Mouse (Mus musculus) layer of hippocampus, postnatal 10 days (tissue): ENCODE results near the gene Msi2. TPM values are rescaled to one million over a fixed set of nuclear protein-coding genes. Genes with fewer than 3 reads are reported as not detected.

ENCODE experiments used
- DNase-seq, 2 experiments: peaks; one replicate each; pipeline ENCODE4 v3.0.0; 2021; ENCODE audit warnings: low spot score in 2 of 2
- total RNA-seq, 2 experiments: library from RNA; stranded (reverse); gene quantifications; 2 replicates each; pipeline ENCODE4 v1.2.3; 2021

The Msi2 gene
- total RNA-seq, 2 experiments from 2014 or later = 97.4 to 97.6 TPM

DNA sequence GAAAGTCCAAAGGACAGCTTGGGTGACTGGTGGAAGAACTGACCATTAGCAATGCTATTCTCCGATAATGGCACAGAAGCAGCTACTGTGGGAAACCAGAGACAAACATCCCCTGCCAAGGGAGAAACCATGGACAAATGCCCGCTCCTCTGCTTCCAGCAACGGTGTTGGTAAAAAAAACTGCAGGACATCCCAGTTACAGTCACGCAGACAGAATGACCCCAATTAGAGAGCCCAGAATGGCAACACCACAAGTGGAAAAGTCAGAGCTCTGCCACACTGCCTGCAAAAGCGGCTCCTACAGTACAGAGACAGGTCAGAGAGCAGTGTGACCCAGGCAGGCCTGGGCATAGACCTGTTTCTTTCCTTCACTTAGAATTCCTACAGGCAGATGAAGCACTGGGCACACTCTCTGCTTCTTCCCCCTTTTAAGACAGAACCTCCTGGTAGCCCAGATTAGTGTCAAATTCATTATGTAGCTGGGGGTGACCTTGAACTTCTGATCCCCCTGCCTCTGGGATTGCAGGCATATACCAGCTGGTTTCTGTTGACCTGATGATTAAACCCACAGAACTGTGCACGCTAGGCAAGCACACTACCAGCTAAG is 79.3 kb downstream of the Msi2 start:
- no peak for DNase-seq

DNA sequence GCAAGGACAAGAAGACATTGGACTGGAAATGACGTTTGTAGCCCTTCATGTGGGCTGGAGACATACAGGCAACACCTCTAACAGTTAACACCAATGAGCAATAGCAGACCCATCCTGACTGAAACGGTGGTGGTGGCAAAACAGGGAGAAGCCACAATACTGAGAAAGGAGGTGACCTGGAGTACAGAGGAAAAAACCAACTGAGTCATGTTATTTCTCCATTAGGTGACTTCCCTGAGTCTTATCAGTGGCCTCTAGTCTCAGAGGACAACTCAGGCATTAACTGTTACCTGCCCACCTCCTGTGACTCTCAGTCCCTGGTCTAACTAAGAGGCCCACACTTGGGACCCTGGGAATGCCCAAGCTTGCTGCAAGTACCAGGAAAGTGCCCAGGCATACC is 80.1 kb downstream of the Msi2 start:
- no peak for DNase-seq

DNA sequence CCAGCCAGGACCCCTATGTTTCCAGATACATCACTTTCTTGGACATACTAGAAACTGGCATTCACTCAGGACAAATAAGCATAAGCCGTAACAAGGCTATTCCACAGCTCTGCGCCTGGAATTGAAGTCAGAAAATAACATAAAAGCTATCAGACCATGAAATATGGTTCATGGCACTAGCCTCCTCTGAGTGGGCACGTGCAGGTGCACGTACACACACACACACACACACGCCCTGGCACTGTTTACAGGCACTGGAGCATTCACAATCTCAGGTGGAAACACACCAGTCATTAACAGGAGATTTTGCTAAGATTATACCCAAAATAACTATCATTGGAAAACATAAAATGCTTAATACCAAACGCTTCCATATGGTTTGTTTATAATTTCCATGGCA is 81.4 kb downstream of the Msi2 start:
- no peak for DNase-seq

DNA sequence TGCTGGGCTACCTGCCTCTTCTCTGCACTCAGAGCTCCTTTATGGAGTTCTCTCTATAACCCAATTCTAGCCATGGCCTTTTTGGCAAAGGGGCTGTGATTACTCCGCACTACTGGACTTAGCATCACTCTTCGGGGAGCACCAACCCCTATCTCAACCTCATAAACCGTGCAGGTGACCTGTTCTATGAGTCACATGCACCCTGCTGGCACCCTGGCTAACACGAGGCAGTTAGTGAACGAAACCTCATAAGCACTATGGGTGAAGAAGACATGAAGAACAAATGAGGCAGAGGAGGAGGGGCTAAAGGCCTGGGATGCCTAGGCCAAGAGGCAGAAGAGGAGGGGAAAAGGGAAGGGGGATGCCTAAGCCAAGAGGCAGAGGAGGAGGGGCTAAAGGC is 82.0 kb downstream of the Msi2 start:
- no peak for DNase-seq

DNA sequence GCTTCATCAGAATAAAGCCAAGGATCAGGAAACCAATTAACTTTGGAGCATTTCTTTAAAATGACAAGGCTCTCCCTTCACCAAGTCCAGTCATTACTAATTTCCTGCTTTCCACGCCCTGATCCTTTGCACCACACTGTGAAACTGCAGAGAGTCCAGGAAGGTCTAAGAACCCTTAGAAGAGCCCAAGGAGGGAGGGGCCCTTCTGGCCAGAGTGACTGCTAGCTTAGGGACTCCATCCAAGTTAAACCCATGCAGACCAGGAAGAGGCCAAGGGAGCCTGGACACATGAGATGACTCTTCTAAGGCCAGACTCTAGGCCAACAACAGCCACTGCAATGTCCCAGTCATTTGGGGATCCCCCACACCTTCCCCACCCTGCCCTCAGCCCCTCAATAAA is 83.7 kb downstream of the Msi2 start:
- no peak for DNase-seq

DNA sequence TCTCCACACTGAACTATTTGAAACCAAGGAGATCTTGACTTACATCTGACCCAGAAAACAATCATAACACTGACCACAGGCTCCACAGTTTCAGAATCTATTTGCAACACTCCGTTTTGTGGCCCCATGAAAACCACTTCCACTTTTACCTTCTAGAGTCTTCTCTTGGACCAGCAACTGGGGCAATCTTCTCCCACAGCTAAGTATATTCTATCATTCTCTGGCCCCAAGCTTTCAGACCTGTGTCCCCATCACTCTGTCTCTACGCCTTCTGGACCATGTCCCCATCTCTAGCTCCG is 86.4 kb downstream of the Msi2 start:
- no peak for DNase-seq

DNA sequence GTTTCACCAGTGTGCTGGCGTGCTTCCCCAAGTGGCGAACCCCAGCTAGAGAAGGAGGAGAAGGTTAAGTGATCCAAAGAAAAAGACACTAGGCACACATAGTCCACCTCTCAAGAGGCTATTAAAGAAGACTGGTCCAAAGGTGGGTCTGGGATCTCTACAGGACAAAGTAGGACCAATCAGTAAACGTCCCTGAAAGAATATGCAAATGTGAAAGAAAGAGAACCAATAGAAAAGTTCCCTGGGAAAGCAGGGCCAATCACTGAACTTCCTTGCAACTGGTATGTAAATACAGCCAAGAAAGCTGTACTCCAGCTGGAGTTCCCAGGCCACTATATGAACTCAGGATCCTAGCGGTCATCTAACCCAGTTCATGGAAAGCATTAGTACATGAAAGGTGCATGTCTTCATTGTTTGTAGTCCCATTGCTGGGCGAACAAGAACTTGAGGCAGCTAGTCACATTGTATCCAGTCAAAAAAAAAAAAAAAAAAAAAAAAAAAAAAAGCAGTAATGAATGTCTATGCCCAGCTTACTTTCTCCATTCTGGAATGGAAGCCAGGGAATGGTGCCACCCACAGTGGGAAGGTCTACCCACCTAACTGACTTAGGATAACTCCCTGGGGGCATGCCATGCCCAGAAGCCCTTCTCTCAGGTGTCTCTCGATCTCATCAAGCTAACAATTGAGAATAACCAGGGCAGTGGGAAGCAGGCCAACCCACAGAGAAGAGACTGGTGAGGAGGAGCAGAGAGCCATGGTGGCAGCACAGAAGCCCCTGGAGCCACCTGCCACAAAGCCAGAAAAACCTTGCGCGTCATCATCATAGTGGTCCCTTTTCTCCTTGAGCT is 87.0 kb downstream of the Msi2 start:
- DNase-seq = no peak

DNA sequence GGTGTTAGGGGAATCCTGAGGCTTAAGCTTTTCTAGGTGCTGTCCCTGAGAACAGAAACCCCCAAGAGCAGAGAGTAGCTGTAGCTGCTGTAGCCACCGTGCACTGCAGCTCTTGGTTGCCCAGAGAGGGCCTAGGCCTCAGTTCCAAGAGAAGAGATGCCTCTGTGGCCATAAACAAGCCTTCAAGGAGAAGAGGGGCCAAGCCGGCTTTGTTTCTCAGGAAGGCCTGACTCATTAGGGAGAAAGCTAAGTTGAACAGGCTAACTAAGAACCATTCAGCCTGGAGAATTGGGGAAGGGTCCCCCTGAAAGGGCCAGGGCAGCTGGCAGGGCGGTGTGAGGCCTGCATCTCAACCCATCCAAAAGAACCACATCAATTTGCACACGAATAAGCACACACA is 88.7 kb downstream of the Msi2 start:
- DNase-seq = peak in 1 of 2 experiments; percentile 53

DNA sequence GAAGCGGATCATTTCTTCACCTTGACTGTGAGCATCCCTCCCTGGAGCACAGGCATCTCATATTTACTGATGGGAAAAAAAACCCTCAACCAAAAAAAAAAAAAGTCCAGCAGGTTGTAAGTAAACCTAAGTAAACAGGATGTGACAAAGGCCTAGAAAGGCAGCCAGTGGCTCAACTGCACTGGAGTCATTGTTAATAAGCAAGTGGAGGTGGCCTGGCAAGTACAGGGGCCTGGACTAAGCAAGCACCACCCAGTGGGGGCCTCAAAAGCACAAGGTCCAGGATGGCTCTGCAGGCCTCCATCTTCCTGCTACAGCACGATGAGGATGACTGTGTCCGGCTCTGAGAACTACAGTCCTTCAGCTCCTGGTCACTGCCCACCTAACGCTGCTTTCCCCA is 89.1 kb downstream of the Msi2 start:
- DNase-seq = no peak

DNA sequence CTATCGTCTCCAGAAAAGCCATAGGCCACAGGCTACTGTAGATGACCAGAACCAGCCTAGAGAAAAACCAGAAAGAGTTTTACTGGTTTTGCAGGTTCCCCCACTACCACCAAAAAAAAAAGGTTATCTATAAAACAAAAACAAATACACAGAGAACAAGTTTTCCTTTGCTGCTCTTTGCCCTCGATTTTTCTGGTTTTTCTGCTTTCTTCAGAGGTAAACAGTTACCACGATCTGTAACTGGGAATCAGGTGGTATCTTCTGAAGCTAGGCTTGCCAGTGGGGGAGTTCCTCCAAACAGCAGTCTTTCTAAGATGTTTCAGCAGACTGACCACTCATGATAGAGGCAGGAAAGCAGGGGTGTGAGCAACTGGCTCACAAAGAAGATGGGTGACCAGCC is 89.6 kb downstream of the Msi2 start:
- no peak for DNase-seq

DNA sequence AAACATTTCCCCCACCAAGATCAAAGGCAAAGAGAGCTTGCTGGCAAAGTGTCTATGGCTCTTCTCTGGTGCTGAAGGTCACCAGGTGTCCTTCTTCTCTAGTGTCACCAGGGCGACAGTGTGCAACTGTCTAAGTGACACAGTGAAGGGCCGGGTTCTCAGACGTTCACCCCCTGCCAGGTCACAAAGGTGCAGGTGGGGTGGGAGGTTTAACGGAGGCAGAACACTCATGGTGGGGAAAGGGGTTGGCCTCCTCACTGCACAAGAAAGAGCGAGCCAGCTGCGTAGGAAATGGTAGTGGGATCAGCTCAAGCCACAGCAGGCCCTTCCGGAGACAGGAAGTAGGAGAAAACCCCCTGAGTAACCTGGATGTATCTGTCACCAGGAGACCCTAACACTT is 91.0 kb downstream of the Msi2 start:
- DNase-seq = no peak

DNA sequence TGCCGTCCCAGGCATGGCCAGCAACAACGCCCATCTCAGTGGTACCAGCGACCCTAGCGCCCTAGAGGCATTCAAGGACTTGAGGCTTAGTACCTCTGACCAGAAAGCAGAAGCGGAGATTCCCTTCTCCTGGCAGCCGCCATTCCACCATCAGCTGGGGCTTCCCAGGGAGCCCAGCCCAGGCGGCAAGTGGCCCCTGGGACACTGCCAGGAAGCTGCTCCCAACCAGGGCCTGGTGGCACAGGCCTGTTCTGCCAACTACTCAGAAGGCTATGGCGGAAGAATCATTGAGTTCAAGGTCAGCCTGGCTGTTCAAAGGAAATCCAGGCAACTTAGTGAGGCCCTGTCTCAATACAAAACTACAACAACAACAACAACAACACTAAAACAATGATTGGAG is 91.7 kb downstream of the Msi2 start:
- no peak for DNase-seq

DNA sequence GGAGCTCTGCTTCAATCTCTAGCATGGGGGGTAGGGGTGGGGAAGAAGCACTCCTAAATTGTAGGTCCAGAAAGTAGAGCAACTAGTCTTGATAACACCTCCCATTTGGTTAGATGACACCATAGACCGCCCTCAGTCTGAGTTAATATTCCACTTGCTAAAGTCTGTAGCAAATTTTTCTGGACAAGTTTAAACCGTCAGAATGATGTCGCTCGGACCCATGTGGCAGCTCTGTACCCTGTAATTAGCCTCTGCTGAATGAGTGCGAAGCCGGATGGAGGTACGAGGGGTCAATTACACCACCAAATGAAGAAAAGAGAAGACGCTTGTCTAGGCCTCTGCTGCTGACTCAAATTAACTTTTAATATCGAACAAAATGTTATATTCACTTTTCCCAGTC is 92.3 kb downstream of the Msi2 start:
- no peak for DNase-seq

DNA sequence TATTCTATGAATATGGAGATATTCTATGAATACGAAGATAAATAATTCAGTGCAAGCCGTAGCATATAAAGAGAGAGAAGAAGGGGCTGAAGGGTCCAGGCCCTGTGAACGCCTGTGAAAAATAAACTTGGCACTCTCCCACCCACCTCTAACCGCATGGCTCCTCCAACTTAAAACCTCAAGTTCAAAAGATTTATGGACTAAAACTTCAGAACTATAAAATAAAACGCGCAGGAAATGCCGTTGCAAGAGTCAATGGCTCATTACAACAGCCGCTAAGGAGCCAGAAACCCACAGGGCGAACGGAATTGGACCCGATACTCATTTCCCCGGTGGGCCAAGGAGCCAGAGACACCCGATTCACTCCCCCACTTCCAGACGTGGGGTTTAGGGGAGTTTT is 93.2 kb downstream of the Msi2 start:
- DNase-seq = no peak

DNA sequence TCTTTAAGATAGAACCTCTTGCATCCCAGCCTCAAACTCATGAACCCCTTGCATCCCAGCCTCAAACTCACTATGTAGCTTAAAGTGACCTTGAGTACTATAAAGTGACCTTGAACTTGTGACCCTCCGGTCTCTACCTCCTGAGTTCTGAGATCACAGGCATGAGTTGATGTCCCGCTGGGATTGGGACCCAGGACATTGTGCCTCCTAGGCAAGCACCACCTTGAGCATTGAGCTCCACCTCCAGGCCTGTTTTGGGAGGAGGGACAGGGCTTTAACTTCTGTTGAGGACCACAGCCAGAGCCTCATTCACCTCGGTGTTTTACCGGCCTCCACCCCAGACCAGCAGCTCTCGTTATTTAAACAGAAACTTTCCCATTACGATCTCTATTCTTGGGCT is 93.7 kb downstream of the Msi2 start:
- no peak for DNase-seq

DNA sequence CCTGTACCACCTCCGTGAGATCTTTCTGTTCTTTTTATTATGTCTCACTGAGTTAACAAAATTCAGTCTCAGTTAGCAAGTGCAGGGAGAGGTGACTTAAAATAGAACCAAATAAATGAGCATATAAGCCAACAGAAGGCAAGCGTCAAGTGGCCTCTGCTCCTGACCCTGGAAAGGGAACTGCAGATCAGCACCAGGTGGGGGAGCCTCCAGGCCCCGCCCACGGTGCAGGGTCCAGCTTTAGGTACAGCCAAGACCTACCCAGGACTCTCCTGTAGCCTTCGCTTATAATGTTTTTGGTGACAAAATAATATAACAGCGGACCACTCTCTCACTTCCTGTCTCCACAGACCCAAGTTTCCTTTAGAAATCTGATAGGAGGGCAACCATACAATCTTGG is 94.6 kb downstream of the Msi2 start:
- DNase-seq = no peak

DNA sequence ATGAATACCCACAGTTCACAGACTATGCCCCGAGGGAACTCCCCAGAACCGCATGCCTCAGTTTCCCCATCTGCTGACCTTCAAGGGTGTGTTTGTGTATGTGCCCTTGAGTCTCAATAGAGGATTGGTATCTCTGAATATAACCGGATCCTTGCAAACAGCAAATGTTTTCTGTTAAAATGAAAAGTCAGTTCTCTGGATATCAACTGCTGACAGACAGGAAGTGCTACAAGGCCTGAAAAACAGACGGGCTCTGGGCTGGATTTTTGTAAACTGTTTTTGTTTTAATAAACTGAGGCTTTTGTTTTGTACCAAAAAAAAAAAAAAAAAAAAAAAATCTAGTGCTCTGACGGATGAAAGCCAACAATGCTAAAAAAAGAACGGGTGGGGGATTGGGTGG is 95.8 kb downstream of the Msi2 start:
- DNase-seq = no peak

DNA sequence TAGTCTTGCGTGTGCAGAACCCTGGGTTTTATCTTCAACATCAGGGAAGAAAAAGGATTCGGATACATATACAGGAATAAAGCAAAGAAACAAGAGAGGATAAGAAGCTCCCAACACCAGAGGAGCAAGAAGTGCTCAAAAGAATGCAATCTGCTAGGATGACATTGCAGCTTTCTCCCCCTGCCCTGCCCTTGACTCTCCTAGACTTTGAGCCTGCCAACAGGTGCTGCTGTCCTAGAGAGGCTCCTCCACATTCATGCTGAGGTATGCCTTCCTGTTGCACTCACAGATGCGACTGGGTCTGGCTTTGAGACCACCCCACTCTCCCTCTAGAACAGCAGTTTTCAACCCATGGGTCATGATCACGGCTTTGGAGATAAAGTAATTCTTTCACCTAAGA is 96.5 kb downstream of the Msi2 start:
- DNase-seq = no peak

DNA sequence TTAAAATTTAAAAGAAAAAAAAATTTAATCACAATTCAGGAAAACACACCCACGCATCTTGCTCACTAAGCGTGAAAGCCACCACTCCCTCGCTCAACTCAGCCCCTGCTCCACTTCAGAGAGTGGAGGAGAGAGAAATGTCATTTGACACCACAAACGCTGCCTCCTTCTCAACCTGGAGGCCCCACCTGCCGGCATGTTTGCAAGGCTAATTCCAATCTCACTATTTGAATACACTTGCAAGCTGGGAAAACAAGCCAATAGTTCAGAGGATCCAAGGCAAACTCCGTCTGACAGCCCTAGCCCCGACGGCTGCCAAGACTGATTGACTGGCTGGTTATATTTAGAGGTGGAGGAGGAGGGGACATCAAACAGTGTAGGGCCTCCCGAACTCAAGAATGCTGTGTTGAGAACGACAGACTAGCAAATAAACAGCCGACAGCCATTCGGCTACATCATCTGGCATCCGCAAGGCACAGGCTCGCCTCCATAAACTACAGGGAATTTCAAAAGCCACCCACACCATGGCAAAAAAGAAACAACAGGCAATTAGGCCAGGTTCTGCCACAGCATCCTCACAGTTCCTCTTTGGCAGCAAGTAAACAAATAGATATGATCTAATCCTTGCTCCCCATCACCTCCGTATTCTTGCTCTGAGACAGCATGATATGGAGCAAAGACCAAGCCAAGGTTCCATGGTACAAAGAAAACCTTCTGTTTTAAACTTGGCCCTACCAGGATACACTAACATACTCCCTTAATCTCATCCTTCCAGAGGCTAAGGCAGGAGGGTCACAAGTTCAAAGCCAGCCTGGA is 97.9 kb downstream of the Msi2 start:
- peak; percentile 39 to 59 for DNase-seq

DNA sequence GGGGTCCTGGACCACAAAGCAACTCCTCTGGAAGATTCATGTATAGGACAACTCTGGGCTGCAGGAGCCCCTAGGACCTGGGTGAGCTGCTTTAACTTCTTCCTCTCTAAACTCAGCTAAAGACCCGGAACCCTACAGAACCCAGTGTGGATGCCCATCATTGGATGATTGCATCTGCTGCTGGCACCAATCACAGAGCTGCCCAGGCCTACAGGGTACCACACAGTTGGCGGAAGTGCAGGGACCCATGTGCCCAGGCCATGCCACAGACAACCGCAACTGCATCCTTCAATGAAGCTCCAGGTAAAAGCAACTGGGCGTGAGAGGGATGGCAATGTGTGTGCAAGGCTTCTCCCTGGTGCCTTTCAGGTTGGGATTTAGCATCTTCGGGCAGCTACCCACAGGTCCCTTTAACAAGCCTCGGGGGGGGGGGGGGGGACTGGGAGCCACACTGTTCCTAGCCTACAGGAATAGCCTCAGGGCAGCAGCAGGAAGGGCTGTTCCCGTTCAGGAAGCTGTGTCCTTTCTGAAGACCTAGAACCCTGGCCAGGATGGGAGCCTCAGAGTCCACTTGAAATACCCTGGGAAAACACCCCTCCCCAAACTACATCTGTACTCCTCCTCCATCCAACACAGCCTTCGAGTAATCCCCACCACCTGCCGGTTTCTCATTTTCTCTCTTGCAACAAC is 98.7 kb downstream of the Msi2 start:
- DNase-seq = no peak

DNA sequence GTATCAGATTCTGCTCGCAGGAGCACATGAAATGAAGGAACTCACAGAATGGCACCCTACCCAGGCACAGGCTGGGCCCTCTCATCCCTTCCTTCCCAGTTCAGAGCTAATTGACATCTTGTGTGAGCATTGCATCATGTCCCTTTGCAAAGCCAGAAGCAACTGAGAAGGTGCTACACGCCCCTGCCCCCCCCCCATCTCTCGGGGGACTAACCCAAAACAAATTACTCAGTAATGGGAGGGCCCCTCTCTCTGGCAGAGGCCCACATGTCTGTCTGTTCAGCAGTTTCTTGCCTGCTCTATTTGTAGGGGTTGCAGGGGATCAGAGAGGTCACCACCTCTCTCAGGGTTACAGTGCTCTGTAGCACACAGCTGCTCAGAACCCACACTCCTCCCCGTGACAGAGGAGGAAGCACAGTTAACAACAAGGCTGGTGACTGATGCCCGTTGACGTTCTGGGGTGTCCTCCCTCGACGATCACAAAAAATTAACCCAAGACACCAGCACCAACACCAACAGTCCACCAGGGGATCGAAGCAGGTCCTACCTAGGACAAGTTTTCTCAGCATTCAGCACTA is 99.5 kb downstream of the Msi2 start:
- DNase-seq = peak in 1 of 2 experiments; percentile 38
